Mouse (Mus musculus): ENCODE measurements around the gene Hist1h4b. TPM values are rescaled to one million over a fixed set of nuclear protein-coding genes. Genes with fewer than 3 reads are reported as not detected.
"Not testable (repeated sequence)": the region's sequence is repeated elsewhere in the genome, so short reads cannot be mapped to it uniquely, and the experiment has no call there.

Hist1h4b gene
- 10 to 100 TPM; 64.3 to 65.2 TPM for total RNA-seq (2021)
- polyA plus RNA-seq (2012; rRNA removed) = 2.4 and 3.9 TPM in 2 replicates
- long read RNA-seq = 0 reads

- peak; percentile 88 for DNase-seq
Observed at GRCm38 (mm10) chr13:23756790-23757189, at the start of gene Hist1h4b. TSS of gene Hist1h4b (plus strand) at chr13:23757013.

GRCm38 (mm10) chr13:23708041-23708440 lies 48.8 kb upstream of the Hist1h4b start:
- no peak for DNase-seq

DNA sequence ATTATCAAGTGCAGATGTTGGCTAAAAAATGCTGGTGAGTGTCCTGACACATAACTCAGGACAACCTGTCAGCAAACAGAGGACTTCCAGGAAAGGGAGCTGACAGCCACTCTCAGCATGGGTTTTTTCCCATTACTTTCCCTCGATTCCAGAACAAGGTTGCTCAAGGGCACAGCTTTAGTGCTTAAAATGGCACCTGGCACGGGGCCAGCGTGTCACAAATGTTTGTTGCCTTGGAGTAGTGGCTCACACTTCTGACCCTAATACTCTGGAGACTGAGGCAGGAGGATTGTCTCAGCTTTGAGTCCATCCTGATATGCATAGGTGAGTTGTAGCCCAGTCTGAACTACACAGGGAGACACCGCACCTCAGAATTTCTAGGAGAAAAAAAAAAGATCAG lies 48.2 kb upstream of the Hist1h4b start:
- DNase-seq = no peak

GRCm38 (mm10) chr13:23709714-23710373 lies 47.0 kb upstream of the Hist1h4b start:
- DNase-seq = peak; percentile 47

DNA sequence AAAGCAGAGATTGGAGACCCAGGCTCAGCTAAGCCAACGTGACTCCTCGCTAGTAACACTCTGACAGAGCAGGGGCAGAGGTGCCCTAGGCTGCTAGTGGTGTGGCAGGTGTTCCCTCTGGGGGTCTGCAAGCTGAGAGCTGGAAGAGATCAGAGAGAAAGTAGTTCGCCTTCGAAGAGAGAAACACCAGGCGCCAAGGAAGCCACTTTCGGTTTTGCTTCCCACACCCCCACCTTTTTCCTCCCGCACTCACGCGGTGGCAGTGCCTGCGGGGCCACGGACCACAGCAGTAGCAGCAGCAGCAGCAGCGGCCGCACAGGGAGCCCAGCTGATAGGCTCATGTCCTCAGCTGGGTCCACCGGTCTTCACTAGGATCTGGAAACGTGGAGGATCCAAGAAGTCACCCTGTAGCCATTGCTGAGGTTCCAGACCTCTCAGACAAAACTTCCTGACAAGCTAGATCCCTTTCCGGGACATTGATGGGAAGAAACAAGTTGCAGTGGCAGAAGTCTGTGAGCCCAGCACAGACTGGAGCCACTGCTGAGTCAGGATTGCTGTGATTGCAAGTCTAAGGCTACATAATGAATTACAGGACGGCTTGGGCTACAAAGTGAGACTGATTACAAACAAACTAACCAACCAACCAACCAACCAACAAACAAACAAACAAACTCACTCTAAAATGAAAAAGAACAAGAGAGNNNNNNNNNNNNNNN lies 46.3 kb upstream of the Hist1h4b start, which contains the start of gene Hfe:
Gene Hfe (minus strand): TSS at position 481 of the 716 bp plus-strand sequence.
- peak; percentile 83 for DNase-seq

GRCm38 (mm10) chr13:23716261-23717042 lies 40.4 kb upstream of the Hist1h4b start:
- DNase-seq = no peak

DNA sequence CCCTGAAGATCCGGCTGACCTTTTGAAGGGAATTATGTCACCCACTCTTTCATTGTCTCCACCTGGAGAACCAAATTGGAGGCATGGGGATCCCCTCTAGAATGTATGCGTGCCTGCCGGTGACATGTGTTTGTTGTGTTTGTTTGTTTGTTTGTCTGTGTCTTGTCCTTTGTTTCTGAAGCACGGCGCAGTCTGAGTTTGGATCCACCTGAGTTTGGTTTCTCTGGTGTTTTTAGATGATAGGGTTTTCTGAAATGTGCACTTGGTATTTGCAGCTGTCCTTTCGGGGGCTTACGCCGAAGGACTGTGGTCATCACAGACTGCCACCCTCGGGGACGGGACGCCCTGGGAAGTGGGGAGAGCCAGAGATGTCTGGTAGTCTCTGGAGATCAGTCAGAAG lies 39.6 kb upstream of the Hist1h4b start:
- DNase-seq = no peak

GRCm38 (mm10) chr13:23717593-23718245 lies 39.1 kb upstream of the Hist1h4b start:
- not testable (repeated sequence) for DNase-seq

DNA sequence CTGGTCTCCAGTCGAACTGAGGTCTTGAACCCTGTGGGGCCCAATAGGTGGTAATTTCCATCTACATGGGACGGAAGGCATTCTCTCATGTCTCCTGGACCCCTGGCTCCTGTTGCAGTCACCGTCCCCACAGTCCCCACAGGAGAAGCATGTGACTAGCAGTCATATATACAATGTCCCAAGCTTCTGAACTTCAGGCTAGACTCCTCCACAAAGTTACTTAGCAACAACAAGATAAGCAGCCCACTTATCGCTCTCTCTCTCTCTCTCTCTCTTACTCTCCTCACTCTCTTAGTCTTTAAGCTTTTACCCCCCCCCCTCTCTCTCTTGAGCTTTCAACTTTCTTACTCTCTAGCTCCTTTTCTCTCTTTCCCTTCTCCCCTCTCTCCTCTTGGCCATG lies 32.6 kb upstream of the Hist1h4b start:
- DNase-seq = no peak

DNA sequence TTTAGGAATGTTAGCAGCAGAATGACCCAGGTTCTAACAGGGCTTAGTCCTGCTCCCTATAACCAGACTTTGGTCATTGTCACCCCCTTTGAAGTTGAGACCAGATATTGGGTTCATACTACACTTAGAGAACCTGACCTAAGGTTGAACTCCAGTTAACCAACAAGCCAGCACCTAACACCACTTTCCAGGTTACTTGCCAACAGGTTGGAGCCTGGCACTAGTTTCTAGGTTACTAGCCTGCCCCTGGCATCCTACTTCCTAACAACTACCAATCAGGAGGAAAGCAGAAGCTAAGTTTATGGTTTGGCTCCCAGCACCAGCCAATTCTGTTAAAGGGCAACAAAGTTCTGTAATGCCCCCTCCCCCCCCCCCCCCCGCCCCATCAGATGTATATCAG lies 31.6 kb upstream of the Hist1h4b start:
- no peak for DNase-seq

DNA sequence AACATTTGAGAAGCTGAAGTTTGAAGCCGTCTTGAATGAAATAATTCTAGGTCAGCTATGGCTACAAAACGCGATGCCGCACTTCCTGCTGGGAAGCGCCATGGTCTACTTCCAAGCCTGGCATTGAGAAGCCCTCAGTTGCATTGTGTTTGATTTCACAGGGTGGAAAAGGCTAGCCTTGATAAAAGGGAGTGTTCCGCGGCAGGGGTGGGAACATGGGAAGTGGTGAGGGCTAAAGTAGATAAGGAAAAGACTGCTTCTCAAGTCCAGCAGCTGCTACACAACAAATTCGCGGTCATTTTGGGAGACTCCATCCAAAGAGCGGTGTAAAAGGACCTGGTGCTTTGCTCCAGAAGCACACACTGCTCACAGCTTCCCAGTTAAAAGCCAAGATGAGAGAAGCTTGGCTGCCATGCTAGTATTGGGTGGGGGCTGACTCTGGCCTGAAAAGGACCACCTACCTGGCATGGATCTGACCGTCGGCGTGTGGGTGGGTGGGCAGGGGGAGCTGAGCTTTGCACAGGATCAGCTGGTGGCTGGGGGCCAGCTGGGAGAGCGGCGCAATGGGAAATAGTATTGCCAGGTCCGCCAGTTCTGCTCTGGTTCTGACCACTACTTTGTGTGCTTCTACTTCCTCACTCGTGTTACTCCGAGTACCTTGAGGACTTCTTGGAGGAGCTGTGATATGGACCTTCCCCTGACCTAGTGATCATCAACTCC lies 28.2 kb upstream of the Hist1h4b start:
- DNase-seq = no peak

DNA sequence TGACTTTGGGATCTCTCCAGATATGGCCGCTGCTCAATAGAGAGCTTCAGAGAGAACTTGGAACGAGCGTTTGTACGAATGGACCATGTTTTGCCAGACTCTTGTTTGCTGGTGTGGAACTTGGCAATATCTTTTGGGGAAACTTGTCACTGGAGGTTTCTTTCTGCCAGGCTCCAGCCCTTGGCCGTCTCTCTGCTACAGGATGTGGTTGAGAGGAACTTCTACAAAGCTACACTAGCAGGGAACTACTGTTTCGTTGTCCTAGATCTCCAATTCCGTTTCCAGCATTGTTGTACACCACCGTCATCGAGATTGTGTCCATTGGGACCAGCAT lies 27.7 kb upstream of the Hist1h4b start:
- no peak for DNase-seq

DNA sequence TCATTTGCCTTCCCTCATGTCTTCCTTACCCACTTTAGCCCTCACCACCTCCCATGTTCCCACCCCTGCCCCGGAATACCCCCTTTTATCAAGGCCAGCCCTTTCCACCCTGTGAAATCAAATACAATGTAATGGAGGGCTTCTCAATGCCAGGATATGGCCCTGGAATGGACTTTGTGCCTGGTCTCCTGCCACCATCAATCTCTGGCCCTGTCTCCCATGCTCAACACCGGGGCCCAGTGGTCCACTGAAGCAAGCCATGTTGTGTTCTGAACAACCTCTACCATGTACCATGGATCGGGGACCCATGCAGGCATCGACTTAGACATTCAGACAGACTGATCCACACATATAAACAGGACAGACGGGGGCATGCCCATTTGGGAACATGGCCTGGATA lies 27.1 kb upstream of the Hist1h4b start:
- no peak for DNase-seq

DNA sequence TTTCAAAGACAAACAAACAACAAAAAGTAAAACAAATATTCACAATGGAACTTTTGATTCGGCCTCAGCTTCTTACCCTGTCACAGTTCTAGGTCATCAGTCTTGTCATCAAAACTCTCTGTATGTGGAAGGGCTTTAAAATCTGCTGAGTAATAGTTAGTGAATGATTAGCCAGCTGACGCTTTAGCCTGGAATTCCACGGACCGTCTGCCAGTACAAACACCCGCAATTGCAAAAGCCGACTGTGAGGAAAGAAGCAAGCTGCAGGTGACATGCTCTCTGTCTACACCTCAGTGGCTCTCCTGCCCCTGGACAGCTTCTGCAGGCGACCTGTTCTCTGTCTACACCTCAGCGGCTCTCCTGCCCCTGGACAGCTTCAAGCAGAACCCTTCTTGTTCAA lies 26.3 kb upstream of the Hist1h4b start:
- peak; percentile 63 for DNase-seq

- DNase-seq = peak; percentile 41
Observed at GRCm38 (mm10) chr13:23732156-23732804, 24.5 kb upstream of the Hist1h4b start.

DNA sequence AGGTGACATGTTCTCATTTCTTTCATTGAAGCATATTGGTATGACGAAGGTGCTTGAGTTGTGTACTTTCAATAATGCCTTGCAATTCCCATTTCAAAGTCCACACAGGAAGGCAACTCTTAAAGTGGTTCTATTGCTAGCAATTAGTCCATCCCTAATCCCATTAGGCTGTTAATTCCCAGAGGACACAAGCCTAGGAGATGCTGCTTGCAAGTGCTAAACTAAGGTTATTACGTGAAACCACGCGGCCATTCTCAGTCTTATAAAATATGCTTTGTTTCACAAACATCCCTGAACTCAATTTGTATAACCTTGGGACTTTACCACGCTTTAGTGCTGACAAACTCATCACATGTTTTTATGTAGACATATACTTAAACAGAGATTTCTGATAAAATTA lies 19.7 kb upstream of the Hist1h4b start:
- no peak for DNase-seq

DNA sequence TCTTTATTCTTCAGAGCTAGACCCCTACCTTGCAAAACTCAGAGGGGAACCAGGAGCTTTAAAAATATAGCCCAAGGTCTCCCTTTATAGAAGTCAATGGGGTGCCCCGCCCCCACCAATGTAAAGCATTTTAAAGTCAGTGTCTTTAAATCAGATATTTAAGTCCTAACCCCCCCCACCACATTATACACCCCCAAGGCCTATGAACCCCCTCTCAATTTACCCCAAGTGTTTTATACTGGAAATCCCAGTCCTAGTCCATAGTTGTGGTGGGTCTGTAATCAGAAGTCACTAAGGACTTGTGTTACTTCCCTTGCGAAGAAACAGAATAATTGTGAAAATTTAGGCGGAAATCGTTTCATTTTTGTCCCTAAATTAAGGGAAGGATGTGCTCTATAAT lies 18.8 kb upstream of the Hist1h4b start:
- DNase-seq = no peak

DNA sequence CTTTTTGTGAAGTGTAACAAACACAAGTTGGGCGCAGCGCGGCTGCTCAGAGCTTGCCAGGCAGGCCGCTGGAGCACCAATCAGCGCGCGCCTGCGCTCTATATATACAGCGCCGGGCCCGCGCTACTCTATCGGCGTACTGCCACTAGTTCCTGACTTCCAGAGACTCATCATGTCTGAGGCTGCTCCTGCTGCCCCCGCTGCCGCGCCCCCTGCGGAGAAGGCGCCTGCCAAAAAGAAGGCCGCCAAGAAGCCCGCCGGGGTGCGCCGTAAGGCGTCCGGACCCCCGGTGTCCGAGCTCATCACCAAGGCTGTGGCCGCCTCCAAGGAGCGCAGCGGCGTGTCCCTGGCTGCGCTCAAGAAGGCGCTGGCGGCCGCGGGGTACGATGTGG lies 18.1 kb upstream of the Hist1h4b start, which contains the start of gene Hist1h1c:
Gene Hist1h1c (plus strand): TSS at position 132 of the 392 bp plus-strand sequence.
- DNase-seq = peak; percentile 94

- peak; percentile 95 for DNase-seq
Observed at GRCm38 (mm10) chr13:23739069-23739921, 17.5 kb upstream of the Hist1h4b start.

GRCm38 (mm10) chr13:23739922-23740252 lies 16.9 kb upstream of the Hist1h4b start:
- DNase-seq = no peak
